Mouse (Mus musculus) liver, embryonic 12.5 days (tissue): Measurements from ENCODE around the gene Ighmbp2. TPM values are rescaled to one million over a fixed set of nuclear protein-coding genes. Genes with fewer than 3 reads are reported as not detected.

Source experiments
- ATAC-seq: fragments of 200-750 bp; cut with Nextera tagmentation; 2 replicates; pipeline ENCODE4 v1.8.0; 2017; ENCODE audit warnings: moderate number of reproducible peaks, mild to moderate bottlenecking, moderate library complexity
- H3K27ac ChIP-seq: fragments of 300-500 bp; sonication (generic); 2 replicates; pipeline ENCODE4 v1.5.1; 2016; ENCODE audit warnings: mild to moderate bottlenecking
- H3K27me3 ChIP-seq: fragments of 300-500 bp; sonication (generic); replicated peaks from 2 replicates; pipeline ENCODE4 v1.6.1; 2016; ENCODE audit warnings: mild to moderate bottlenecking, moderate library complexity
- H3K36me3 ChIP-seq: fragments of 300-500 bp; sonication (generic); 2 replicates; pipeline ENCODE4 v1.6.1; 2016; ENCODE audit warnings: mild to moderate bottlenecking, moderate library complexity
- H3K4me1 ChIP-seq: fragments of 300-500 bp; sonication (generic); 2 replicates; pipeline ENCODE4 v1.6.1; 2016
- H3K4me2 ChIP-seq: fragments of 300-500 bp; sonication (generic); 2 replicates; pipeline ENCODE4 v1.6.1; 2016; ENCODE audit warnings: mild to moderate bottlenecking, moderate library complexity
- H3K4me3 ChIP-seq: fragments of 300-500 bp; sonication (generic); 2 replicates; pipeline ENCODE4 v1.5.1; 2016; ENCODE audit warnings: mild to moderate bottlenecking, moderate library complexity
- H3K9ac ChIP-seq: fragments of 300-500 bp; sonication (generic); 2 replicates; pipeline ENCODE4 v1.6.1; 2016; ENCODE audit warnings: mild to moderate bottlenecking, moderate library complexity
- H3K9me3 ChIP-seq: fragments of 300-500 bp; sonication (generic); replicated peaks from 2 replicates; pipeline ENCODE4 v1.6.1; 2016; ENCODE audit warnings: mild to moderate bottlenecking, moderate library complexity
- WGBS: fragments of 180-500 bp; shearing (Covaris S2); methylation state at CpG from one replicate; pipeline ENCODE4 v1.1.7; 2016; ENCODE audit not compliant: insufficient replicate concordance; 5-methylcytosine and 5-hydroxymethylcytosine counted together
- polyA plus RNA-seq: library from polyadenylated mRNA; unstranded; fragments of >200 nt; fragmentation: Nextera tagmentation; extraction: Ambion mirVana; gene quantifications from 2 replicates; pipeline ENCODE4 v1.2.1, GENCODE M21; 2016

Ighmbp2 gene
- polyA plus RNA-seq, 1 experiment from 2014 or later, result 5.1 TPM

- no peak overlapping the region for H3K27ac ChIP-seq
- H3K36me3 ChIP-seq, result no peaks in the 10 kb centered on the region
- H3K27me3 ChIP-seq, result no peaks in the 10 kb centered on the region
- no peaks in the 10 kb centered on the region for H3K9me3 ChIP-seq
- H3K4me1 ChIP-seq, result peaks cover 43% of the 10 kb centered on the region
- H3K9ac ChIP-seq, result no peak overlapping the region
- 62% methylated on average over 7 of the region's 7 CpGs for WGBS
- no peak overlapping the region for H3K4me3 ChIP-seq
- H3K4me2 ChIP-seq, result peak overlapping the region; percentile 9; the same call in 1 of the 2 replicates
- no peak for ATAC-seq
Measured at GRCm38 (mm10) chr19:3320086-3320485, 37.3 kb upstream of the Ighmbp2 start.

GRCm38 (mm10) chr19:3319341-3319740 is 36.5 kb upstream of the Ighmbp2 start:
- WGBS, result 65% methylated on average over 2 of the region's 2 CpGs

GRCm38 (mm10) chr19:3307175-3307949 is 24.5 kb upstream of the Ighmbp2 start:
- Histone ChIP-seq H3K4me3 (no peak overlapping the region), H3K4me1 (no peaks in the 10 kb centered on the region), H3K36me3 (no peaks in the 10 kb centered on the region), H3K27ac (no peak overlapping the region), H3K9ac (no peak overlapping the region), H3K4me2 (no peak overlapping the region), H3K9me3 (no peaks in the 10 kb centered on the region), H3K27me3 (peaks cover 6% of the 10 kb centered on the region; the same call in 1 of the 2 replicates)
- no peak for ATAC-seq
- WGBS, result 48% methylated on average over 16 of the region's 16 CpGs

More at GRCm38 (mm10) chr19:3319341-3319740, 36.5 kb upstream of the Ighmbp2 start:
- Histone ChIP-seq H3K4me1 (peaks cover 35% of the 10 kb centered on the region), H3K9ac (no peak overlapping the region), H3K36me3 (no peaks in the 10 kb centered on the region), H3K4me2 (no peak overlapping the region), H3K9me3 (no peaks in the 10 kb centered on the region), H3K27ac (no peak overlapping the region), H3K27me3 (no peaks in the 10 kb centered on the region), H3K4me3 (no peak overlapping the region)
- no peak for ATAC-seq

- no peak overlapping the region for H3K4me2 ChIP-seq
- no peaks in the 10 kb centered on the region for H3K4me1 ChIP-seq
- no peaks in the 10 kb centered on the region for H3K36me3 ChIP-seq
- H3K4me3 ChIP-seq, result no peak overlapping the region
- no peak overlapping the region for H3K9ac ChIP-seq
- no peak for ATAC-seq
- 50% methylated on average over 4 of the region's 4 CpGs for WGBS
- no peaks in the 10 kb centered on the region for H3K9me3 ChIP-seq
- 0 out of 2 replicates have a peak, but pooled peaks cover 6% of the 10 kb centered on the region for H3K27me3 ChIP-seq
- H3K27ac ChIP-seq, result no peak overlapping the region
Measured at GRCm38 (mm10) chr19:3304017-3304416, 21.2 kb upstream of the Ighmbp2 start.

- peaks cover 3% of the 10 kb centered on the region; the same call in 1 of the 2 replicates for H3K36me3 ChIP-seq
- H3K27ac ChIP-seq, result no peak overlapping the region
- H3K27me3 ChIP-seq, result no peaks in the 10 kb centered on the region
- no peak for ATAC-seq
- H3K9ac ChIP-seq, result no peak overlapping the region
- WGBS, result 71% methylated on average over 7 of the region's 7 CpGs
- H3K4me3 ChIP-seq, result no peak overlapping the region
- no peak overlapping the region for H3K4me2 ChIP-seq
- no peaks in the 10 kb centered on the region for H3K9me3 ChIP-seq
- peaks cover 7% of the 10 kb centered on the region for H3K4me1 ChIP-seq
Measured at GRCm38 (mm10) chr19:3297775-3298174, 15.0 kb upstream of the Ighmbp2 start.

- ATAC-seq, result no peak
- H3K27ac ChIP-seq, result no peak overlapping the region
- no peak overlapping the region for H3K9ac ChIP-seq
- no peak overlapping the region for H3K4me2 ChIP-seq
- no peak overlapping the region for H3K4me3 ChIP-seq
- H3K27me3 ChIP-seq, result no peaks in the 10 kb centered on the region
- H3K36me3 ChIP-seq, result peaks cover 7% of the 10 kb centered on the region; the same call in 1 of the 2 replicates
- no peaks in the 10 kb centered on the region for H3K9me3 ChIP-seq
- H3K4me1 ChIP-seq, result peaks cover 7% of the 10 kb centered on the region
Measured at GRCm38 (mm10) chr19:3297034-3297433, 14.2 kb upstream of the Ighmbp2 start.

- Histone ChIP-seq H3K4me2 (no peak overlapping the region), H3K9ac (no peak overlapping the region), H3K4me1 (peaks cover 7% of the 10 kb centered on the region), H3K27me3 (no peaks in the 10 kb centered on the region), H3K9me3 (no peaks in the 10 kb centered on the region), H3K4me3 (no peak overlapping the region), H3K27ac (no peak overlapping the region), H3K36me3 (peaks cover 22% of the 10 kb centered on the region)
- WGBS, result 73% methylated on average over 6 of the region's 6 CpGs
- no peak for ATAC-seq
Measured at GRCm38 (mm10) chr19:3295245-3295644, 12.4 kb upstream of the Ighmbp2 start.

GRCm38 (mm10) chr19:3292993-3293392 is 10.2 kb upstream of the Ighmbp2 start:
- Histone ChIP-seq H3K4me3 (no peak overlapping the region), H3K4me2 (no peak overlapping the region), H3K27ac (no peak overlapping the region), H3K9ac (no peak overlapping the region), H3K4me1 (peaks cover 7% of the 10 kb centered on the region), H3K27me3 (no peaks in the 10 kb centered on the region), H3K9me3 (no peaks in the 10 kb centered on the region), H3K36me3 (peaks cover 44% of the 10 kb centered on the region)
- WGBS, result 75% methylated on average over 1 of the region's 1 CpGs
- no peak for ATAC-seq

- ATAC-seq, result peak; percentile 49; the same call in 1 of the 2 replicates
- Histone ChIP-seq H3K9me3 (no peaks in the 10 kb centered on the region), H3K27me3 (no peaks in the 10 kb centered on the region), H3K36me3 (peaks cover 54% of the 10 kb centered on the region), H3K4me1 (peaks cover 4% of the 10 kb centered on the region), H3K4me2 (no peak overlapping the region), H3K9ac (no peak overlapping the region), H3K4me3 (no peak overlapping the region), H3K27ac (no peak overlapping the region)
- WGBS, result 86% methylated on average over 2 of the region's 2 CpGs
Measured at GRCm38 (mm10) chr19:3292028-3292427, 9.2 kb upstream of the Ighmbp2 start.

- Histone ChIP-seq H3K4me1 (peaks cover 5% of the 10 kb centered on the region), H3K27me3 (no peaks in the 10 kb centered on the region), H3K4me3 (no peak overlapping the region), H3K9ac (no peak overlapping the region), H3K9me3 (no peaks in the 10 kb centered on the region), H3K36me3 (peaks cover 76% of the 10 kb centered on the region), H3K4me2 (no peak overlapping the region), H3K27ac (no peak overlapping the region)
- 80% methylated on average over 1 of the region's 1 CpGs for WGBS
- no peak for ATAC-seq
Measured at GRCm38 (mm10) chr19:3289006-3289405, 6.2 kb upstream of the Ighmbp2 start.

- Histone ChIP-seq H3K27ac (no peak overlapping the region), H3K9me3 (no peaks in the 10 kb centered on the region), H3K27me3 (no peaks in the 10 kb centered on the region), H3K4me1 (peaks cover 26% of the 10 kb centered on the region), H3K4me2 (peak overlapping the region; percentile 85), H3K36me3 (peaks cover 62% of the 10 kb centered on the region), H3K9ac (peak overlapping the region; percentile 84), H3K4me3 (peak overlapping the region; percentile 90)
- 53% methylated on average over 4 of the region's 4 CpGs for WGBS
- ATAC-seq, result no peak
Measured at GRCm38 (mm10) chr19:3281886-3282285, 931 bp downstream of the Ighmbp2 start.

- Histone ChIP-seq H3K4me2 (no peak overlapping the region), H3K4me1 (no peaks in the 10 kb centered on the region), H3K27me3 (no peaks in the 10 kb centered on the region), H3K36me3 (peaks cover 96% of the 10 kb centered on the region), H3K4me3 (no peak overlapping the region), H3K9me3 (no peaks in the 10 kb centered on the region), H3K27ac (no peak overlapping the region), H3K9ac (no peak overlapping the region)
- 75% methylated on average over 3 of the region's 3 CpGs for WGBS
- 0 out of 2 replicates have a peak, but pooled peaks have one; percentile 35 for ATAC-seq
Measured at GRCm38 (mm10) chr19:3275744-3276365, 7.0 kb downstream of the Ighmbp2 start.
